Mouse (Mus musculus): ENCODE results near the gene Spats2l. TPM values are rescaled to one million over a fixed set of nuclear protein-coding genes. Genes with fewer than 3 reads are reported as not detected.

Gene Spats2l
- polyA plus RNA-seq, 1 experiment: 7.4 TPM

DNA sequence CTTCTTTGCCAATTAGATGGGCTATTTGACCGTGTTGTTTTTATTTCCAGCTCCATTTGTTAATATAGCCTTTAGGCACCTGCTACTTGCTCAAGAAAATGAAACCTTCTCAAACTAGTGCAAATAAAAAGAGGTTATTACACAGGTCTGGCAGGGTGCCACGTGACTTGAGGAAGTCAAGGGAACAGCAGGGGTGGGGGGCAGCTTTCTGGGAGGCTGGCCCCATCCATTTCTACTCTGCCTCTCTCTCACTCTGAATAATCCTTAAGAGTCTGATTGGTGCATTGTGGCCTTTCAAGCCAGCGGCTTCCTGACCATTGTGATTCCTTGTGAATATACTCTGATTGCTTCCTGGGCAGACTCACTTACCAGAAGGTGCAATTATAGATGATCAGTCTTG, 98.0 kb downstream of the Spats2l start:
- no peak for TF ChIP-seq POLR2A (IDR thresholded peaks at IDR 0.05; ENCODE audit: borderline replicate concordance, extremely low read depth, low read depth, low read length)
- H3K4me3 ChIP-seq (replicated peaks; ENCODE audit: extremely low read depth, low read depth, low read length): no peak overlapping the region
- whole genome bisulfite sequencing: 37% methylated on average over 3 of the region's 3 CpGs
- H3K4me1 ChIP-seq (ENCODE audit: control insufficient read depth, insufficient read depth, low read length): no peaks in the 10 kb centered on the region; the same call in 1 of the 2 replicates
- DNase-seq: no peak

DNA sequence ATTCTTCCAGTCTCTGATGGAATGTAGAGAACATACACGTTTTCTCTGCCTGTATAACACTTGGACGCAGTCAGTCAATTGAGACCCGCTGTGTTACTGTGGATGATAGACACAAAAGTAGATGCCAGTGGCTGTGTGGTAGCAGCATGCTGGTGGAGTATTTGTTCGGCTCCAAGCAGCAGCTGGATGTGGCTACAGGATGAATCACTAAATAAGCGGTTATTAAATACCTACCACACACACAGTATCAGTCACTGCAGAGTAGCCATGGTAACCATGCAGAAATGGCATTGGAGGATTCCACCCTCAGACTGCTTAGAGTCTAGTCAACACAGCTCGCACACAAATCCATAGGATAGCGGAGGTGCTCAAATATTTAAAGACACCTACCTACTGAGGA, 100.0 kb downstream of the Spats2l start:
- H3K4me3 ChIP-seq (replicated peaks; ENCODE audit: extremely low read depth, low read depth, low read length): no peak overlapping the region
- WGBS: 71% methylated on average over 7 of the region's 7 CpGs
- DNase-seq: no peak
- no peak for TF ChIP-seq POLR2A (IDR thresholded peaks at IDR 0.05; ENCODE audit: borderline replicate concordance, extremely low read depth, low read depth, low read length)
- TF ChIP-seq CTCF (IDR thresholded peaks at IDR 0.05; ENCODE audit: insufficient read depth, low read length): no peak
- no peaks in the 10 kb centered on the region for H3K4me1 ChIP-seq (ENCODE audit: control insufficient read depth, insufficient read depth, low read length)

DNA sequence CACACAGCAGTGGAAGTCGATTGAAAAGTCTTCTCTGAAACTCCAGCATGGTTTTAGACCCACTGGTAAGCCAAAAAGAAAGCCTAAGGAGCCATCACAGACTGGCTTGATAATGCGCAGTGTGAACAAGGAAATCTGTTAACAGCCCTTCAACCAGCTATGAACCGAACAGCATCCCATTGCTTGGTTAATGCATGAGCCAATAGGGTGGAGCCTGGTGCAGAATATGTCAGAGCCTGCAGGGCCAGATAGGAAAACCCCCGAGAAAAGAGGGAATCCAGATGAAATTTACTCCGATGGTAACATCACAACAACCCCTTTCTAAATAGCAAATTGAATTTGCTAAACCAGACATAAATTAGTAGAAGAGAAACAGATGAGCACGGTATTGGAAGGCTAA, 101.1 kb downstream of the Spats2l start:
- no peaks in the 10 kb centered on the region for H3K4me1 ChIP-seq (ENCODE audit: control insufficient read depth, insufficient read depth, low read length)
- 79% methylated on average over 6 of the region's 6 CpGs for whole genome bisulfite sequencing
- no peak for TF ChIP-seq CTCF (IDR thresholded peaks at IDR 0.05; ENCODE audit: insufficient read depth, low read length)
- no peak for TF ChIP-seq POLR2A (IDR thresholded peaks at IDR 0.05; ENCODE audit: borderline replicate concordance, extremely low read depth, low read depth, low read length)
- DNase-seq: no peak
- no peak overlapping the region for H3K4me3 ChIP-seq (replicated peaks; ENCODE audit: extremely low read depth, low read depth, low read length)

DNA sequence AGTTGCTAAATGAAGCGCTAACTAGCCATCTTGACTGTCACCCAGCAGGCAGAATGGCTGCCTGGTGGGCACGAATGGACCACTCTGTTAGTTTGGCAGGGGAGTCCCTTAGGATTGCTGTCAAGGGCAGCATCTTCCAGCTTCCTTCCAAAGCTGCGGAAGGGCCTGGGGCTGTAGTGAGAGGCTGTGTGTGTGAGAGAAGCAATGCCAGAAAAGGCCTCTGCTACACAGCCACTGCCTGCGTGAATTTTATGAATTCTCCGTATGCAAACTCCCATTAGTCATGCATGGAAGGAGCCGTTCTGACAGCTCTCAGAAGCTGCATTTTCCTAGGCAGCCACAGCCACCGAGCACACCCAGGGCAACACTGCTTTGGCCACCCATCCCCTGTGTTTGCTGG, 101.5 kb downstream of the Spats2l start:
- DNase-seq: no peak
- TF ChIP-seq POLR2A (IDR thresholded peaks at IDR 0.05; ENCODE audit: borderline replicate concordance, extremely low read depth, low read depth, low read length) (no peak), CTCF (IDR thresholded peaks at IDR 0.05; ENCODE audit: insufficient read depth, low read length) (no peak)
- Histone ChIP-seq H3K4me3 (replicated peaks; ENCODE audit: extremely low read depth, low read depth, low read length) (no peak overlapping the region), H3K4me1 (ENCODE audit: control insufficient read depth, insufficient read depth, low read length) (no peaks in the 10 kb centered on the region)
- WGBS: 70% methylated on average over 7 of the region's 7 CpGs

DNA sequence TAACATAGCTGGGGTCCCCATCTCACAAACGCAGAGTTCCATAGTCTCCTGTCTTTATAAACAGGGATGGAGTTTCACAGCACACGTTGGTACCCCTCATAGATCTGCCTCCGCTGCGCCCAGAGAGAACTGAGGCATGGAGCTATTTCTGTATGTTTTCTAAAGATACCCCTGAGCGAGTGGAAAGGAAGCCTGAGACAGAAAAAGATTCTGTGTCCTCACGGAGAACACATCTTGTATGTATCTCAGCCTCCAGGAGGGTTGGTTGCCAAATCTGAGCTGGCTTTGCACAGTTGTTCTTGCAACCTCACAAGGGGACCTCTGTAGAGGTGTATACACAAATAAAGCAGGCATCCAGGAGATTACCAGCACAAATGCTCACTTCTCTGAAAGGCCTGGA, 105.0 kb downstream of the Spats2l start:
- Histone ChIP-seq H3K4me1 (ENCODE audit: control insufficient read depth, insufficient read depth, low read length) (no peaks in the 10 kb centered on the region), H3K4me3 (replicated peaks; ENCODE audit: extremely low read depth, low read depth, low read length) (no peak overlapping the region)
- 92% methylated on average over 6 of the region's 6 CpGs for WGBS
- no peak for TF ChIP-seq CTCF (IDR thresholded peaks at IDR 0.05; ENCODE audit: insufficient read depth, low read length)
- no peak for TF ChIP-seq POLR2A (IDR thresholded peaks at IDR 0.05; ENCODE audit: borderline replicate concordance, extremely low read depth, low read depth, low read length)
- DNase-seq: no peak

DNA sequence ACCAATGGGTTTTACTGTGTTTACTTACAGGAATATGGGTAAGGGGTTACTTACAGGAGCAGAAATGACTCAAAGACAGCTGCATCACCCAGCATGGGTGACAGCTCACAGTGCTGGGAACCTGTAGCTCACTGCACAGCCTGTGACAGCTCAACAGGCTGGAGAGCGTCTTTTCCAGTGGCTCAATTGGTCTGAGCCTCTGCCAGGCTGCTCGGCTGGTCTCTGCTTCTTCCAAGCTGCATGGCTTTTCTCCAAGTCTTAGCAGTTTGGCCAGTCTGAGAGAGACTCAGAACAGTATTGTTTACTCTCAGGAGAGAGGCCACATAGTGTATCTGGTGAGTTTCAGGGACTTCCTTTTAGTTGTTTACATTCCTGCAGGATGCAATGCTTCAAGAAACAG, 110.9 kb downstream of the Spats2l start:
- TF ChIP-seq CTCF (IDR thresholded peaks at IDR 0.05; ENCODE audit: insufficient read depth, low read length) (no peak), POLR2A (IDR thresholded peaks at IDR 0.05; ENCODE audit: borderline replicate concordance, extremely low read depth, low read depth, low read length) (no peak)
- no peak for DNase-seq
- H3K4me3 ChIP-seq (replicated peaks; ENCODE audit: extremely low read depth, low read depth, low read length): no peak overlapping the region
- WGBS: 31% methylated on average over 2 of the region's 2 CpGs
- peaks cover 2% of the 10 kb centered on the region; the same call in 1 of the 2 replicates for H3K4me1 ChIP-seq (ENCODE audit: control insufficient read depth, insufficient read depth, low read length)

DNA sequence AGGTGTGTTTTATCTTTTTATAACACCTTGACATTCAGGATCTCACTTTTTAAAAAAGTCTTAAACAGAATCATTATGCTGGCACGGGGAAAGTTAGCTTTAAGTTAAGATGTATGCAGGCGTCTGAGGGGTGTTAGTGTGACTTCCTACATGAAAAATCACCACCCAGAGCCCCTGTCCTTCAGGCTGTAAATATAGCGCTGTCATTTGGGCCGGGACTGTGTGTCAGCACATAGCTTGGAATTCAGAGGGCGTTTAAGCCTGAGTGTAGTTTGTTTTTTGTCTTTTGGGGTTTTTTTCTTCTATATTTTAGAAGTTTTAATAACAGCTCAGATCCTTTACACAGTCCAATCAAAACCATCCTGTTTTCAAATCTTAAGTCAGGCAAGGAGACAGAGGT, 115.8 kb downstream of the Spats2l start:
- peaks cover 7% of the 10 kb centered on the region for H3K4me1 ChIP-seq (ENCODE audit: control insufficient read depth, insufficient read depth, low read length)
- no peak overlapping the region for H3K4me3 ChIP-seq (replicated peaks; ENCODE audit: extremely low read depth, low read depth, low read length)
- WGBS: 41% methylated on average over 5 of the region's 5 CpGs
- TF ChIP-seq CTCF (IDR thresholded peaks at IDR 0.05; ENCODE audit: insufficient read depth, low read length) (no peak), POLR2A (IDR thresholded peaks at IDR 0.05; ENCODE audit: borderline replicate concordance, extremely low read depth, low read depth, low read length) (no peak)
- no peak for DNase-seq

DNA sequence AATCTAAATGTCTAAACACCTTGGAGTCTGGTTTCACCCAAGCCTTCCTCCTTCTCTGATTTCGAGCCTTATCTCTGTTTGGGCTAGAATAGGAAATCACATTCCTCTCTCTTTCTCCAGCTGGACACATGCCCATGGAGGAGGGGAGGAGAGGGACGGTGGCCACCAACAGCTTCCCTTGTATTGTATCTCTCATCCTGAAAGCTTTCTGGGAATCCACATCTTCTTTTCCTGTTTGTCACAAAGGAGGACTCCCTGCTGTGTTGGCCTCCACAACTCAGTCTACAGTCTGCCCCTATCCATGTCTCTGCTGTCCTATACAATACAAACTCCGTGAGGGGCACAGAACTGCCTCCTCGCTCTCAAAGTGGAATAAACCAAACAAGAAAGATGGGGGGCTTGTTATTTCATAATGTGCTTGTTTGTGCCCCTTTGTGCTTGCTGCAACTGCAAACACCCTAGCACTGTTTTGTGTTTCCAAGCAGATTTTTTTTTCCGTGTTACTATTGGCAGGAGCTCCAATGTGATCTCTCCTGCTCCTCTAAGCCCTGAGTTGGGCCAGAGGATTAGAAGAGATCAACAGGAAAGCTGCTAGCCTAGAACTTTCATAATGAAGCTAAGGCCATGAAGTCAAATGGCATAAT, 116.4 kb downstream of the Spats2l start:
- no peak overlapping the region for H3K4me3 ChIP-seq (replicated peaks; ENCODE audit: extremely low read depth, low read depth, low read length)
- peaks cover 7% of the 10 kb centered on the region for H3K4me1 ChIP-seq (ENCODE audit: control insufficient read depth, insufficient read depth, low read length)
- WGBS: 25% methylated on average over 5 of the region's 5 CpGs
- TF ChIP-seq POLR2A (IDR thresholded peaks at IDR 0.05; ENCODE audit: borderline replicate concordance, extremely low read depth, low read depth, low read length) (no peak), CTCF (IDR thresholded peaks at IDR 0.05; ENCODE audit: insufficient read depth, low read length) (no peak)
- DNase-seq: peak; percentile 15

DNA sequence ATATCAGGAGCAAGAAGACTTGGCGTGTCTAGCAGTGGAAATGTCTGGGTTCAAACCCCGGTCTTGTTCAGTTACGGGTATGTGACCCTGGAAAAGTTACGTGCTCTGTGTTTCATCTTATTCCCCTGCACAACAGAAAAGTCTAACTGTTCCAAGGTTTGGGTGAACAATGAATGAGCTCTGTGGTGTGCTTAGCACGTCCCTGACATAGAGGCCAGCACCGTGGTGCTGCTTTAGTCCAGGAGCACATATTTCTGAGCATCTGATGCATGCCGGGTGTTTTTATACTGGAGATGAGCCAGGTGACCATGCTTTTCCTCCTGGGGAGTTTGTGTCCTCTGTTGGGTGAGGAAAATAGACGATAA, 116.9 kb downstream of the Spats2l start:
- DNase-seq: no peak
- no peak for TF ChIP-seq POLR2A (IDR thresholded peaks at IDR 0.05; ENCODE audit: borderline replicate concordance, extremely low read depth, low read depth, low read length)
- no peak for TF ChIP-seq CTCF (IDR thresholded peaks at IDR 0.05; ENCODE audit: insufficient read depth, low read length)
- Histone ChIP-seq H3K4me1 (ENCODE audit: control insufficient read depth, insufficient read depth, low read length) (peaks cover 7% of the 10 kb centered on the region), H3K4me3 (replicated peaks; ENCODE audit: extremely low read depth, low read depth, low read length) (no peak overlapping the region)
- WGBS: 50% methylated on average over 8 of the region's 8 CpGs

DNA sequence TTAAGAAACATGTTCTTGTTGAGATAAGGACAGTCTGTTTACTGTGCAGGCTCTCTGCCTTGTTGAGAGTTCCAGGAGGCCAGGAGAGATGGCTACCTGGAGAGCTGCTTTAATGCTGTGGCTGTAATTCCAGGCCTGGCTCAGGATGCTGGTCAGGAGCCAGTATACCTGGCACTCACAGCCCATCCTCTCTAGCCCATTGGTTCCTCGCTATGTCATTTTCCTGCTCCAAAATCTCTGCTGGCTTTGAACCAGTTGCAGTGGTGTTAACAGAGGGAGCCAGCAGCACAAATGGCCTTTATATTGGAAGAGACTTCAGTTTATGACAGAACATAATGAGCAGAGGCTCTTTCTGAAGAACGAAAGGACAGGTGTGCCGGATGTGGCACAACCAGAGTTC, 127.5 kb downstream of the Spats2l start:
- Histone ChIP-seq H3K4me3 (replicated peaks; ENCODE audit: extremely low read depth, low read depth, low read length) (no peak overlapping the region), H3K4me1 (ENCODE audit: control insufficient read depth, insufficient read depth, low read length) (peaks cover 2% of the 10 kb centered on the region)
- 88% methylated on average over 3 of the region's 3 CpGs for WGBS
- no peak for TF ChIP-seq POLR2A (IDR thresholded peaks at IDR 0.05; ENCODE audit: borderline replicate concordance, extremely low read depth, low read depth, low read length)
- TF ChIP-seq CTCF (IDR thresholded peaks at IDR 0.05; ENCODE audit: insufficient read depth, low read length): no peak
- DNase-seq: no peak

All from lung, adult 2 months (tissue).